In the genomic region with DNA sequence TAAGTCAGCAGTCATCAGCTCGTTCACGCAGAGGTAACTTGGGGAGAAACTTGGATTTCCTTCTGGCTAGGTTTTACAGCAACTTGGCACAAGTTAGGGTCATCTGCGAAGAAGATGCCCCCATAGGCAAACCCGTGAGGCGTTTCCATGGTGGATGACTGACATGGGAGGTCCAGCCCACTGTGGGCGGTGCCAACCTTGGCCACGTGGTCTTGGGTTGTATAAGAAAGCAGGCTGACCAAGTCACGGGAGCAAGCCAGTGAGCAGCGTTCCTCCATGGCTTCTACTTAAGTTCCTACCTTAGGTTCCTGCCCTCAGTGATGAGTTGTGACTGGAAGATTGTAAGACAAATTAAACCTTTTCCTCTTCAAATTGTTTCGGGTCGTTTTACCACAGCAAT, we compare ENCODE assay signal across 17 mouse cellular contexts. TPM values are rescaled to one million over a fixed set of nuclear protein-coding genes. Genes with fewer than 3 reads are reported as not detected.
"Had no signal": no experiment of that assay in that cellular context is flagged by ENCODE, and none has a peak within 500 bp of the region (broad histone marks: within the 10 kb centered on the region; RNA-seq: fewer than 3 reads in every experiment).

No protein-coding gene starts in this region.

- H3K36me3 ChIP-seq: midbrain, embryonic 10.5 days; midbrain, embryonic 12.5 days; neural tube, embryonic 13.5 days; neural tube, embryonic 15.5 days had no signal

- H3K27ac ChIP-seq: liver, embryonic 14.5 days; midbrain, embryonic 10.5 days; midbrain, embryonic 12.5 days; neural tube, embryonic 13.5 days; neural tube, embryonic 15.5 days had no signal

- H3K9me3 ChIP-seq: neural tube, embryonic 13.5 days; neural tube, embryonic 15.5 days had no signal

- H3K9ac ChIP-seq: liver, embryonic 14.5 days; lung, embryonic 14.5 days; midbrain, embryonic 12.5 days; neural tube, embryonic 13.5 days; neural tube, embryonic 15.5 days had no signal

- ATAC-seq: midbrain, embryonic 16.5 days had no signal

- H3K4me1 ChIP-seq: midbrain, embryonic 12.5 days; neural tube, embryonic 13.5 days had no signal

- H3K4me2 ChIP-seq: lung, embryonic 14.5 days; midbrain, embryonic 12.5 days; neural tube, embryonic 13.5 days; neural tube, embryonic 15.5 days had no signal

- H3K27me3 ChIP-seq: midbrain, embryonic 12.5 days; neural tube, embryonic 13.5 days; neural tube, embryonic 15.5 days had no signal

- DNase-seq: lung, adult 18-20 months; lung, embryonic 14.5 days; lung, postnatal 10 days; lung, postnatal 4 days; midbrain, embryonic 14.5 days; retina, postnatal 1 day; right cerebral cortex, adult 18-20 months; right cerebral cortex, postnatal 25 days; right cerebral cortex, postnatal 4 days; spleen, adult 18-20 months had no signal

- H3K4me3 ChIP-seq: midbrain, embryonic 10.5 days; midbrain, embryonic 12.5 days; myocyte; neural tube, embryonic 13.5 days; neural tube, embryonic 15.5 days had no signal

RNA-seq across cellular contexts. Expression of a gene that starts 0.8 kb away (rescaled TPM):
- polyA plus RNA-seq: lung, embryonic 14.5 days had no signal
